Mouse (Mus musculus) adrenal gland, adult 8-10 months (tissue): ENCODE measurements around the gene Osbp2. TPM values are rescaled to one million over a fixed set of nuclear protein-coding genes. Genes with fewer than 3 reads are reported as not detected.

ENCODE experiments used
- DNase-seq: peaks from one replicate; pipeline ENCODE4 v3.0.0; 2022
- total RNA-seq, 4 experiments: library from RNA; stranded (reverse); gene quantifications; 2 replicates each; pipeline ENCODE4 v1.2.4; 2022

The Osbp2 gene
- total RNA-seq, 4 experiments from 2014 or later, result 2.1 to 7.4 (median 3.7) TPM

GRCm38 (mm10) chr11:3754685-3755084 is 109.0 kb downstream of the Osbp2 start:
- DNase-seq, result peak; percentile 37

- DNase-seq, result no peak
These were observed 109.8 kb downstream of the Osbp2 start for GRCm38 (mm10) chr11:3753897-3754296.

GRCm38 (mm10) chr11:3752766-3753165 is 110.9 kb downstream of the Osbp2 start:
- DNase-seq, result no peak

GRCm38 (mm10) chr11:3749831-3750230 is 113.9 kb downstream of the Osbp2 start:
- no peak for DNase-seq

GRCm38 (mm10) chr11:3742449-3742848 is 121.3 kb downstream of the Osbp2 start:
- DNase-seq, result no peak

- no peak for DNase-seq
These were observed 122.5 kb downstream of the Osbp2 start for GRCm38 (mm10) chr11:3741183-3741582.

- DNase-seq, result peak; percentile 49
These were observed 124.9 kb downstream of the Osbp2 start for GRCm38 (mm10) chr11:3738778-3739177.

- no peak for DNase-seq
These were observed 128.0 kb downstream of the Osbp2 start for GRCm38 (mm10) chr11:3735715-3736114.

GRCm38 (mm10) chr11:3733933-3734636 is 129.6 kb downstream of the Osbp2 start:
- DNase-seq, result no peak

GRCm38 (mm10) chr11:3731469-3731868 is 132.2 kb downstream of the Osbp2 start:
- DNase-seq, result no peak

- DNase-seq, result no peak
These were observed 136.1 kb downstream of the Osbp2 start for GRCm38 (mm10) chr11:3727438-3728105.

- DNase-seq, result no peak
These were observed 138.2 kb downstream of the Osbp2 start for GRCm38 (mm10) chr11:3725331-3726054.

GRCm38 (mm10) chr11:3724726-3725125 is 139.0 kb downstream of the Osbp2 start:
- DNase-seq, result no peak

- no peak for DNase-seq
These were observed 139.8 kb downstream of the Osbp2 start for GRCm38 (mm10) chr11:3723910-3724309.

- DNase-seq, result no peak
These were observed 140.8 kb downstream of the Osbp2 start for GRCm38 (mm10) chr11:3722861-3723260.

GRCm38 (mm10) chr11:3722036-3722435 is 141.7 kb downstream of the Osbp2 start:
- no peak for DNase-seq

GRCm38 (mm10) chr11:3716662-3717061 is 147.0 kb downstream of the Osbp2 start:
- DNase-seq, result no peak

- no peak for DNase-seq
These were observed 149.2 kb downstream of the Osbp2 start for GRCm38 (mm10) chr11:3714486-3714885.

GRCm38 (mm10) chr11:3710203-3710602 is 153.5 kb downstream of the Osbp2 start:
- no peak for DNase-seq

- no peak for DNase-seq
These were observed 156.6 kb downstream of the Osbp2 start for GRCm38 (mm10) chr11:3707057-3707456.

- no peak for DNase-seq
These were observed 159.3 kb downstream of the Osbp2 start for GRCm38 (mm10) chr11:3704404-3704803.

- no peak for DNase-seq
These were observed 160.4 kb downstream of the Osbp2 start for GRCm38 (mm10) chr11:3703089-3703992.
